Mouse (Mus musculus) monocyte, adult 2 months (primary cell): Measurements from ENCODE around the gene Tbca.

ENCODE experiments used
- DNase-seq, 2 experiments: peaks; one replicate each; pipeline ENCODE4 v3.0.0; 2022; ENCODE audit warnings: low spot score in 2 of 2, low read depth in 1 of 2

Tbca gene

DNA sequence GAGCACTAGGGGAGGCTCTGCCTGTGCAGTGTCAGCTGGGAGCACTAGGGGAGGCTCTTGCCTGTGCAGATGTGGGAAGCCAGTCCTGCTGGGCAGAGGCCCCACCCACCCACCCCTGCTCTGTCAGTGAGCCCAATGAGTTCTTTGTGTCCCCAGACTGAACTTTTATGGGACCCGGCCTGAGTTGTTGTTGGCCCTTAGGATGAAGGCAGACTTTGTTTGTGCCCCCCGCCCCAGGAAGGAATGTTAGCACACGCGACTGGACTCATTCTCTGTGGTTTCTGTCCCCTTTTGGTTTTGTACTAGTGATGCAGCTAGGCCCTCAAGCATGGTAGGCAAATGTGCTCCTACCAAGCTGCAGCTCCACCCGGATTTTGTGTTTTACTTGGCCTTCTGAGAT is 54.5 kb downstream of the Tbca start:
- no peak for DNase-seq

DNA sequence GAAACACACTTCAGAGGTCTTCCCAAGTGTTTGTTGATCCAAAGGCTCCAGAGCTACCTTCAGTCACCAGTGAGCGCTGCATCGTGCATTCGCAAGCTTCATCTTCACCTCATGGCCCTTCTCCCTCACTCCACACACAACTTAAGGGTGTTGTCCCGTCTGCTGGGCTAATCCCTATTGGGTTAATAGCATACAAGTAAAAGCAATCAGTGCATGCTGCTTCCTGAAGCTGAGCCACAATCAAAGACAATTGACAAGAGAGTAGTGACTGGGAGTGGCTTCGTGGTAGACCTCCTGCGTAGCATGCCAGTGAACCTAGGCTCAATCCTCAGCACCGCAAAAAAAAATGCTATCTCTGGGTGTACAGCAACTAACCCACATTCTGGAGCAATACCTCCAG is 59.2 kb downstream of the Tbca start:
- no peak for DNase-seq

DNA sequence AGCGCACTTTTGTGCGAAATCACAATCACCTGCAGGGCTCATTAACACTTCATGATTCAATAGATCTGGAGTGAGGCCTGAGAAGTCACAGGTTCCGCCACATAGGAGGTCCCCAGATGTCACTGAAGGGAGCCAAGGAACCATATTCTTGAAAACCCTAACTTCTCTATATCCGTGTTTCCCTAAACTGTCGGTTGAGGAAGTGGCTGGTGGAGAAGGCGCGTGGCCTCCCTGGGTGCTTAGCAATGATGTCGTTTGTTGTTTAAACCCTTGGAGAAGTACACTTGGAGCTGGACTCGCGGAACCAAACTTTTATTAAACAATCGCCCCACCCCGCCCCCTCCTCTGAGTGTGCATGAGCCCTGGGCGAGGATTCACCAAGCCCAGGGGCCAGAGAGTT is 60.6 kb downstream of the Tbca start:
- no peak for DNase-seq

DNA sequence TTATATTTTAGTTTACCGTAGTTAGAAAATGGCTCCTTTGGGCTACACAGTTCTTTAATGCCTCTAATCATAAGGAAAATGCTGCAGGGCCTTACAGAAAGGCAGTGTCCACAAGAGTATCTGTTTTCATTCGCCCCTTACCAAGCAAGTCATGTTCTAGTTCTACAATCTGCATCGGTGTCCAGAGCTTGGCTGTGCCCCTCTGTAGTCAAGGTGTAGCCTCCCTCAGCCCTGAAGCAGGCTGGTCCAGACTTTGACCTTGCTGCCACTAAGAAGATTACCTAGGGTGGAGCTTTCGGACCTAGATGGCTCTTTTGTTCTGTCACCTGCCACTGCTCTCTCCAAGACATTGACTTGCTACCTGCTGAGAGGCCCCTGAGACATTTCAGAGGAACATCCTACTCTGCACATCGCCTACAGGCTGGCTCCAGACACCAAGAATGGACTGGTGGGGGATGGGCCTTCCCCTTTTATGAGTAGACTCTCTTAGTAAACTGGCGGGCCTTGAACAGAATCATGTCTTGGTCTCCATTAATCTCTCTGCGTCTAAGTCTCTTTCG is 69.4 kb downstream of the Tbca start:
- no peak for DNase-seq

DNA sequence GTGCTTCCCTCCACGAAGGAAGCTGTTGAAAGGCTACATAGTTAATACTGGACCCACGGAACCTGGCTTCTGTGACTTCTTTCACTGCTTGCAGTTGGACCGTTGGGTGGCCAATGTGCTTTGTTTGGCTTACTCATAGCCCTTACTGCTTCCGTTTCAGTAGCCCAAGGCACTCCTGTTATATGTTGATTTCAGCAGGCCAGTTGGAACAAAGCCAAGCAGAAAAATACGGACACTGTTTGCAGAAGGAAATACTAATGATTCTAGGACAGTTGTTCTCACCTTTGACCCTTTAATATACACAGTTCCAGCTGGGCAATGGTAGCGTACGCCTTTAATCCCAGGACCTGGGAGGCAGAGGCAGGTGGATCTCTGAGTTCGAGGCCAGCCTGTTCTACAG is 70.5 kb downstream of the Tbca start:
- DNase-seq: no peak

DNA sequence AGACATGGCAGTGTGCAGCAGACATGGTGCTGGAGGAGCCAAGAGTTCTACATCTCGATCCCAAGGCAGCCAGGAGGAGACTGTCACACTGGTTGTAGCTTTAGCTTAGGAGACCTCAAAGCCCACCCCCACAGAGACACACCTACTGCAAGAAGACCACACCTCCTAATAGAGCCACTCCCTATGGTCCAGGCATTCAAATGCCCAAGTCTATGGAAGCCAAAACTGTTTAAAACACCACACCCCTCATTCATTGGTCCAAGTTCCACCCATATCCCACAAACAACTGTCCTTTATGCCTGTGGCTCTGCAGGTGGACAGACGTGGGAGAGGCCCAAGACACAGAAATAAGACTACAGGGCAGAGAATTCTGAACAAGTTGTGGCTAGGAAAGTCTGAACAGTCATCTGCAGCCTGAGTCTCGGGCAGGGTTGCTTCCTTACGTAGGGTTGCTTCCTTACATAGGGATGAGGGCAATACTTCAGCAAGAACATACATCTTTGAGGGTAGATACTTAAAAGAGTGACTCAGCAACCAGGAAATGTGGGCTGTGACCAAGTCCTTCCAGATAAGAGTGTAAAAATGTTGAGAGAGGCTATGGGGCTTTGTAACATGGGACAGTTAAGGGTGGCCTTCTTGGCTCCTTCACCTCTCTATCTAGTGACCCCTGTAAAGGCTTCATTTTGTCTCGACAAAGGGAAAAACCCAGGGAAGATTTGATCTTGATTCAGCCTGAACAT is 74.0 kb downstream of the Tbca start:
- no peak for DNase-seq

DNA sequence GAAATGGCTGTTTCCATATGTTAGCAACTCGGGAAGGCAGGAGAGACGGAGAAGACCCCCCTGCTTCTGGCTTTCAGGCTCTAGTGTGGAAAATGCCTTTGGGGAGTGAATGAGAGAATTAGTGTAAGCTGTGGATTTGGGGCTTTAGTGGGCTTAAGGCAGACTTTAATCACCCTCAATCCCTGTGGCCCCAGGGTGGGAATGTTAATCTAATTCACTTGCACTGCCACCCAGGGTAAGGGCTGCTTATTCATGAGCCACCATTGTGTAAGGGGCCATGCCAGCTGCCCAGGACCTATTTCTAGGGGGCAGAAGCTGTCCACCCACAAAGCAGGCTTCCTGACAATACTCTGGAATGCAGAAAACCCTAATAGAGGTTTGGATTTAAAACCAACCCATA is 78.2 kb downstream of the Tbca start:
- DNase-seq: no peak

DNA sequence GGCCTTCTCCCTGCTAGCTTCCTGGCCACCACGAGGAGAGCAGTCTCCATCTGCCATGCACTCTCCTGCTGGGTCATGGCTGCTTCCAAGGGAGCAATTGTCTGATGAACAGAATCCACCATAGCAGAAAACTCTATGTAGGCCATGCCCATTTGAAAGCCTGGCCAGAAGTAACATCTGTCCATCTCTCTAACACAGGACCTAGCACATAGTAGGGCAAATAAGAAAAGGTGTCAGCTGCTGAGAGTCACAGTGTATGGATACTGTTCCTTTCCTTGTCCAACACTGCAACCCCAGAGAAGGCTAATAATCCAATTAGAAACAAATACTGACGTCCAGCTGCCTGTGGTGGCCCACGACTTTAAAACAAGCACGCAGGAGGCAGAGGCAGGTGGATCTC is 79.1 kb downstream of the Tbca start:
- DNase-seq: no peak

DNA sequence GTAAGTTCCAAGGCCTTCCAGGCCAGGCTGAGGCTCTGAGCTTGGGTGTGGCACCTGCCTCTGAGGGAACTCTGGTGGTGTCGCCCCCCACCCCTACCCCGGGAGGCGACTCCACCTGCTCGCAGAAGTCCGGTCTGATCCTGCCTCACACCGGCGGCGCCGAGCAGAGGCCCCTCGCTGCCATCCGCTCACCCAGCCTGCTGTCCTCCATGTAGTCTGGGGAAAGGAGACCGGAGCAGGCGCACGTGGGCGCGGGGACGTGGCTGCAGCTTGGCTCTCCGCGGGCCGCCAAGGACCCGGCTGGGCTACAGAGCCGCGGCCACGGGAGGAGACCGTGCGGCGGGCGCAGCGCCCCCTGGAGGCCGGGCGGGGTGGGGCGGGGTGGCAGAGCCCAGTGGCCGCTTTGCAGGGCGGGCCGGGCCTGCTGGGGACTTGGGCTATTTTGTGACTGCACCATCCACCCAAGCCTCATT is 79.8 kb downstream of the Tbca start:
- no peak for DNase-seq

DNA sequence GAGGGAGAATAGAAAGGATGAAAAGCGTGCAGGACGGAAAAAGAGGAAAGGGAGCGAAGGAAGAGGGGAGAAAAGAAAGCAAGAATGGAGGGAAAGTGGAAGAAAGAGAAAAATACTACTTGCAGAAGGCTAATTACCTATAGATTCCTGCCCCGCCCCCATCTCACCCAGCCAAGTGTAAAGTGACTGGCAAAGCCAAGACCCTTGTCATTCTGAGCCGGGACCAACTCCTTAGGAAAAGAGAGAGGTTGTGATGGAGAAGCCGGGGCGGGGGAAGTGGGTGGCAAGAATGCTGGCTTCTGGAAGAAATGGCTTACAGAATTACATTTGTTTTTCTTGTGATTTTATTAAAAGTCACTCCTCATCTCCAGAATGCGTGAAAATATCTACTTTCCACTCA is 80.8 kb downstream of the Tbca start:
- DNase-seq: no peak

DNA sequence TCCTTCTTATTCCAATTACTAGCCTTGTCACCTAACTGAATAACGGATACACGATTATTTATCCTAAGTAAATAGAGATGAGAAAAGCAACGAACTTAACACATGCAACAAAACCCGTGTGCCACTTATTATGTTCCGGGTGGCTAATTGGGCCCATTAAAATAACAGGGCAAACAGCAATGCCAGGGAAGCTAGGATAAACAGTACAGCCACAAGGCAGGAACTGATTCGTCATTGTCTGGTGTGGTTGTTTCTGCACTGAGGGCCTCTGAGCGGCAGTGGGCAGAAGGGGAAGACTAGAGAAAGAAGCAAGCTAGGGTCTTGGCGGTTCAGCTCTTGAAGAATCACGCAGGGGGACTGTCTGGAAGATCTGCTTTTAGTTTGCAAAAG is 81.4 kb downstream of the Tbca start:
- no peak for DNase-seq

DNA sequence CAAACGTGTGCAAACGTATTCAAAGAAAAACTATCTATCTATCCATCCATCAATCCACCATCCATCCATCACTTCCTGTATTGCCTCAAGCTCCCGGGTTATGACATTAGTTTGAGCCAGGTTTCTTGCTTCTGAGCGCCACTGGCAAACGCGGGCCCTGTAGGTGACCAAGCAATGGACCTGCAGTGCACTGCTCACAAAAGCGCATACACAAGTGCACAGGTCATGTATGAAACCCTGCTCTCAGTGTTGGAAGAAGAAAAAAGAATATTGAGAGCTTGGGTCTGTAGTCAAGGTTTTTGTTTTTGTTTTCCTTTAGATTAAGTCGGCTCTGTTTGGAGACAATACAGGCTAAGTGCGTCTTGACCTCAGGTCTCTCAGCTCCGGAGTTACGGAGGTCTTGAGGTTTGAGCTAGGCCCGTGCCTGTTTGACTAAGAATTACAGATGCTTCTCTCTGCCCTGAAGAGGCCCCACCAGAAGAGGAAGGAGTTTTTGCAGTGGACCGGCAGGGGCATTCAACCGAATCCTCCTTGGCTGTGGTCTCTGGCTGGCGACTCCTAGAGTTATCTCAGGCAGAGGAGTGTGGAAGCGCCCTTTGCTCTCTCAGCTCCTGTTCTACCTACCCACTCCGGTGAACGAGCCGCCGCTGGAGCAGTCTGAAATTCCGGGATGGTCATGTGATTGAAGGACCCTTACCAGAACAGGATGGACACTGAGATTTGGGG is 81.9 kb downstream of the Tbca start:
- no peak for DNase-seq

DNA sequence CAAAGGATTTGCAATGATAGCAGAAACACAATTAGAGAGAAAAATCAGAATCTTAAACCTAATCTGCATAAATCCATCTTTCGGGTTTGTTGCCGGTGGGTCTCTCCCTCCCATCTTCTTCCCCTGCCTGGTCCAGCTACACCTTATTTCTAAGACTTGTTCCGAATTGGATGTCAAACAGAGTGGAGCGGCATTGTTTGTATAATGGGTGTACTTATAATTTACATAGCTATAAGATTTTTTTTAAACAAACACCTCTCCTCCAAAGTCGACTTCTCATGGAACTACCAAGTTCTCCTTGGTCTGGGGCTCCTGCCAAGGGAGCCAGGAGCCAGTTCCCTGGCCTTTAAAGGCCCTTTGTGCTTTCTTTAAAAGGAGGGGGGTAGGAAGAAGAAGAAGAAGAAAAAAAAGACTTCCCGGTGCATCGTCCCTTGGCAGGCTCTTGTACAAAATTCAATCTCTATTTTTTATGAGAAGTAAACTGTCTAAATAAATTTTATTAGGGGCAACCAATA is 83.2 kb downstream of the Tbca start:
- DNase-seq: no peak

DNA sequence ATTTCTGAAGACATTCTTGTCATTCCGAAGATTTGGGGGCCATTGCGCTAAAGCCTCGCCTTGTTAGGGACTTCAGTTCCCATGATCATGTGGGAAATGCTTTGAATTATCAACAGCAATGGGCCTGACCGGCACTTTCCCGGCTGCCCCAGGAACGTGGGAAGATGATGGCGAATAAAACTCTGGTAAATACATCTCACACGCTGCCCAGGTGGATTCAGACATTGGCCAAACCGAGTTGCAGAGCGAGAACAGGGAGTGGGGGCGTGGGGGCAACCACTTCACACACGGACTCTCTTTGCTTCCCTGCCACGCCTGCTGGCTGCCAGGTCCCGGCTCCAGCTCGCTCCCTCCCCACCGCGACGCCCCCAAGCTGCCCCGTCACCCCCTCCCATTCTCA is 83.7 kb downstream of the Tbca start:
- no peak for DNase-seq

DNA sequence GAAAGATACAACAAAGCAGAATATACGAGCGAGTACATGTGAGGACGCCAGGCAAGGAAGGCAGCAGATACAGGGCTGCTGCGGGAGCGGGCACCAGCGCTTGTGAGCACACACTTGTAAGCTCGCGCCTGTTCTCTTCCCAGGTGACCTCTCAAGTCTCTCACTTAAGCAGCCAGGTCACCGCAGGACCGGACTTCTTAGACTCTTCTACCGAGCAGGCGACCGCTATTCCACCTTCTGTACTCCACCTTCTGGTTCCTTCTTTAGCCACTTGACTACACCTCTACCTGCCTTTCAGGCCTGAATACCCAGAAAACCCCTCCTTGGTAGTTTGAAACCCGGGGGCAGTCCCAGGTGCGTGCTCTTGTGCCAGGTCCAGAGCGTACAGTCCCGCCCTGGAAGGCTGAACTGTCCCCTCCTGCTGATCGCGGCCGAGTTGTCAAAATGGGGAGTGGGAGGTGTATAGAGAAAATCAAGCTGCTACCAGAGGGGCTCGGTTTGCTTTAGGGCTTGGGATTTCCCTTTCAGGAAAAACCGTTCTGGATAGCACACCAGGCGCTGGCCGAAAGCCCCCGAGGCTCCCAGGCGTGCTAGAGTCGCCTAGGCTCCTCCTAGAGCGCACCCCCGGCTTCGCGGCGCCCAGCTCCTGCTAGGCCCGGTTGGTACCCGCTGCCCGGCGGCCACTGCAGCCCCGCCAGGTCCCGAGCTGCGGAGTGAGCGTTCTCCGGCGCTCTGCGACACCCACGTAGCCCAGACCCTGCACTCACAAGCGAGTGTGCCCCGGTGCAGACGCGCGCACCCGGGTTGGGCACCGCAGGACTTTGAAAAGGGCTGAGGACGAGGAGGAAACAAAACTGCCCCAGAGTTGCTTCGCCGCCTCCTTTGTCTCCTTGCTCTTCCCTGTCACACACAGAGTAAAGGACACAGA is 84.7 kb downstream of the Tbca start:
- DNase-seq: no peak

DNA sequence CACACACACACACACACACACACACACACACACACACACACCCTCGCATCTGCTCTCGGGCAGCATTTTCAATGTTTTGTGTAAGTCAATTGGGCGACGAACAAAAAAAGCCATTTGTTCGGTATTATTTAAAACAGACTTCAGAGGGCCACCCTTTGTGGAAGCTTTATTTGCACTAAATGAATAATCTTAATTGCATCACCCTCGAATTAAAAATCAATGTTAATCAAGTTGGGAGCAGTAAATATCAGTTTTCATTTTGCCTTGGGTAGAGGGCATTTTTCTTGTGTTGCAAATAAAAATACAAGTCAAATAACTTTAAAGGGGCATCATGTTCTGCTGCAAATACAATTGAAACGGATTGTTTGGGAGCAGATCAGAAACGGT is 85.3 kb downstream of the Tbca start:
- no peak for DNase-seq

DNA sequence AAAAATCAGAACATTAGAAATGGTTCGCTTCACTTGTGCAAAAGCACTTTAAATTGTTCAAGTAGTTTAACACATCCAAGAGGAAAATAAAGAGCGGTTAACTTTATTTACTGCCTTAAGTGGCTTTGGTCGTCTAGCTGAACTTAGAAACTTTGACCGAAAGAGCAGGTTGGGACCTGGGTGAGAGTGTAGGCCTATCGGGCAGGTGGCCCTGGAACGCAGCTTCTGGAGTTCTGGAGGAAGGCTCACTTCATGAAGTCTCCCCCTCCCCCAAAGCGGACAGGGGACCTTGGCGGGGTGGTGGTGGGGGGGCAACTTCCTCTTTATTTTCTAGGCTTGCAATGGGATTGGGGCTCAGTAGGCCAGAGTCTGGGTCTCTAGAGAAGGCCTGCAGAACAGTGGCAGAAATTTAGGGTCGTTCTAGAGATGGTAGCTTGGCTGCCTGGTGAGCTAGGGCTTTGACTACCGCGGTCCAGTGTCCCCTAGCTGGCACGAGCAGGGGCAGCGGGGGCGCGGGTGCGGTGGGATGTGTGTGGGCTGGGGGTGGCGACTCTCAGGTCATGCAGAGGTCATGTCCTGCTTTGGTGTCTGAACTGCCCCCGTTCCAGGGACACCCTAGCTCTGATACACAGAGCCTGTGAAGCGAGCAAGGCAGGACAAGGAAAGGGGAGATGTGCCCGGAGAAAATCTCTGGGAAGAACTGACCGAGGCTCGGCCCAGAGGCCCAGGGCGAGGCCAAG is 86.1 kb downstream of the Tbca start:
- DNase-seq: no peak

DNA sequence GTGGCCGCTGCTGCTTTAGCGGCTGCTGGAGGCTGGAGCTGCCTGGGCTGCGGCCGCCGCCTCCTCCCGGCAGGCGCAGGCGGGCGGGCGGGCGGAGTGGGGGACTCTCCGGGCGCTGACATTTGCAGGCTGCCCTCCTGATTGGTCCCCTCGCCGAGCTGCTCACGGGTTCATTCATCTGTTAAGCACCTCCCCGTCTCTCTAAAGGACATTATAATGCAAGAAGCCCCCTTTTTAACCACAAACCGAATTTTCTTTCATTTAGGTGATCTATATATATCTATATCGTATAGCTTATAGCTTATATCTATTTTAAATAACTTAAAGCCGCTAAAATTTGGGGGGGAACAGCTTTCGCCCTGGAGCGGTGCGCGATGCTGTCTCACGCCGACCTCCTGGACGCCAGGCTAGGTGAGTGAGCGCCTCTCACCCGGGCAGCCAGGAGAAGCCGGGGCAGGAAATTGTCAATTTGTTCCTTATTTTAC is 86.7 kb downstream of the Tbca start, which contains the start of gene Otp:
TSS of gene Otp (plus strand) at position 207 of the 485 bp plus-strand sequence.
- DNase-seq: no peak

DNA sequence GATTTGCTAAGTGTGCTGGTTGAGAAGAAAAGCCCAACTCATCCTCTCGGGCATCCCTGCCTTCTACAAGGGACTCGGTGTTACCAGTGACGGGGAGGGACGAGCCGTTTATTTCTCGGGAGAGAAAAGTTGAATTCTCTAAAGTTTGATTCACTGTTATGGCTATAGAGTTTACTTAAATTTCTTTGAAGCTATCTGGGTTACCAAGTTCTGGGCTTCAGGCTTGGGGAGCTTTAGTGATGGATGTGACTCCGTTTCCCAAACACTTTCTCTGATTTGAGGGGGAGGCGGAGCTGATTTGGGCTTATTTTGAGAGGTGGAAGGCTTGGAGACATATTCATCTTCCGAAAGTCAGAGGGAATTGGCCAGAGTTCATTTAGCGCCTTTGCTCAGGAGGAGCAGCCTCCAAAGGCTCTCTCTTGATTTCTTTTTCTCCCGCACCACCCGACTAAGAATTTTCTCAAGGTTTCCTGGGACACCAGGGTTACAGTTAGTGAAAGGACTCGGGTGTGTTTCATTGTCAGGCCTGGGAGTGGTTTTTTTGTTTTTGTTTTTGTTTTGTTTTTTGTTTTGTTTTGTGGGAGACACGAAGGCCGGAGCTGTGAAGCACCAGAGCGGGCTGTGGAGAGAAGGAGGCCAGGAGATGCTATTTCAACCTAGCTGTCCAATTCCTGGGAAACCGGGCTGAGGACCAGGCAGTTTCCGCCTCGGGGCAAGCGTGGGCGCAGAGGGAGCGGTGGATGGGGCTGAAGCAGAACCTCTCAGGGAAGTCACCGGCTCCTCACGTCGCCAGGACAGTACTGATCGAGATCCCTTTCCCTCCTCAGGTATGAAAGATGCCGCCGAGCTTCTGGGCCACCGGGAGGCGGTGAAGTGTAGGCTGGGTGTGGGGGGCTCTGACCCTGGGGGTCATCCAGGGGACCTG is 87.8 kb downstream of the Tbca start:
- no peak for DNase-seq
